Mouse (Mus musculus) cerebellum, postnatal 36 days (tissue): ENCODE results near the gene Hpgds.

Experiments
- DNase-seq, 2 experiments: peaks; one replicate each; pipeline ENCODE4 v3.0.0; 2021 to 2022; ENCODE audit warnings: mixed read lengths in 2 of 2

Hpgds gene

DNA sequence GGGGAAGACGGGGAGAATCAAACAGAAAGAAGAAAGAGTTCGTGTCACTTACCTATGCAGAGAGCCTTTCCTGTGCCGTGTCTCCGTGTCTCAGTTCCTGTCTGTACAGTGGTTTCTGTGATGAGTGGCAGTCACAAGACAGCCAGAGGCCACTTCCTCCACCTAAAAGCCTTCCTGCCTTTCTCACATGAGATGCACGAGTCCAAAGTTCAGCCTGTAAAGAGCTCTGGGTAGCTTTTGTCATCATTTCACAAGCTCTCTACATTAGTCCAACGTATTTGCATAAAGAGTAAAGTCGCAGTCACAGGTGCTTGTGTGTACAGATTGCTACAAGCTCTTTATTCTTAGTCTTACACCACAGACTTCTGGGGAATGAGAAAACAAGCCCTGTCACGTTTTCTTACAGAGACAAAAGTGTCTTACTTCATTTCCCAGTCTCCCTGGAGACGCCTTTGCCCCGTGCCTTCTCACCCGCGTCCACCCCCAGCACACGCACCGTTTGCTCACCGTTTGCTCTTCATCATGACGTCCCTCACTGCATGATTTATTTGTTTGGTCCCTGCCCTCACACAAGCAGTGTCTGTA, at the start of gene Hpgds:
TSS of gene Hpgds (minus strand) at position 288 of the 585 bp plus-strand sequence.
- no peak for DNase-seq

DNA sequence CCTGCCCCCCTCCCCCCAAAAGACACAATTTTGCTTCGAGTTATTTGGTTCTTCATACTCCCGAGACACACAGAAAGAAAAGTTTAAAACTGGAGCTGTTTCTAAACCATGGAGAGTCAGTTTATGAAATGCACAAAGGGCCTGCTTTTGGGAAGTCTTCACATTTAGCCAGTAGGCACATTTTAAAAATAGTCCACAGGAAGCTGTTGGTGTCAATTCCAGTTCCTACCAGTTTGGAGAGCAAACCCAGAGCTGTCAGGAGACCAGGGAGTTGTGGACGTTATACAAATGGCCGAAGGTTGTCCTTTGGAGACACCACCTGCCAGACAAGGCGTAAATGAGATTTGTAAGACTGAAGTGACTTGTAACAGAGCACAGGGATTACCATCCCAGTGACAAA, 20.3 kb upstream of the Hpgds start:
- no peak for DNase-seq

- DNase-seq: no peak
Observed at GRCm38 (mm10) chr6:65164137-65164536, 19.4 kb upstream of the Hpgds start.

GRCm38 (mm10) chr6:65159381-65159942, 14.8 kb upstream of the Hpgds start:
- DNase-seq: no peak

- peak; percentile 79 to 80 for DNase-seq
Observed at GRCm38 (mm10) chr6:65157042-65157441, 12.3 kb upstream of the Hpgds start.

- DNase-seq: no peak
Observed at GRCm38 (mm10) chr6:65153570-65153969, 8.9 kb upstream of the Hpgds start.

DNA sequence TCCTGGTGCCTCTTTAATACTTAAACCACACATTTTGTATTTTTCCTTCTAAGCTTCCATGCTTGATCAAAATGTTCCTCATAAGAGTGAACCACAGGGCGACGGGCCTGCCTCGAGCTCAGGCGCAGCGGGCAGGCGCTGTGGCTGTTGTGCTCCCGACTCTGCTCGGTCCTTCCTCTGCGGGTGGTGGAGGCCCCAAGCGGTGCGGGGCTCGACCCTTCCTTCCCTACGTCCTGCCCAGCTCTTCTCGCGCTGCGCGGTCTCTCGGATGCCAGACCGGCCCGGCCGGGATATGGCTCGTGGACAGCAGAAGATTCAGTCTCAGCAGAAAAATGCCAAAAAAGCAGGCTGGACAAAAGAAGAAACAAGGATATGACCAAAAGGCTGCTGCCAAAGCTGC, 6.0 kb upstream of the Hpgds start:
- DNase-seq: peak; percentile 23 to 28

- no peak for DNase-seq
Observed at GRCm38 (mm10) chr6:65146363-65146762, 1.7 kb upstream of the Hpgds start.

DNA sequence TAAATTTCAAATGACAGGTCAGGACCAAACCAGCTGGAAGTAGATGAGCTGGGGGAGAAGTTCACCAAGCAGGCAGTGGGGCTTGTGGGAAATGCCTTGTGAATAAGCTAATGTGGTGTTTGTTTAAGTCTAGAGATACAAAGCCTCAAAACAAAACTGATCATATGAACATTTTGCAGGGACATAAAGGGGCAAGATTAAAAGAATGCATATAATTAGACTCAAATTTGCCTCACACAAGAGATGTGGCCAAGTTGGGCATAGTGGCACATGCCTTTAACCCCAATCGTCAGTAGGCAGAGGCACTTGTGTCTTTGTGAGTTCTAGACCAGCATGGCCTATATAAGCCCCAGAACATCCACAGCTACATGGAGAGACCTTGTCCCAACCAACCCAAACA, 2.4 kb downstream of the Hpgds start:
- DNase-seq: no peak

DNA sequence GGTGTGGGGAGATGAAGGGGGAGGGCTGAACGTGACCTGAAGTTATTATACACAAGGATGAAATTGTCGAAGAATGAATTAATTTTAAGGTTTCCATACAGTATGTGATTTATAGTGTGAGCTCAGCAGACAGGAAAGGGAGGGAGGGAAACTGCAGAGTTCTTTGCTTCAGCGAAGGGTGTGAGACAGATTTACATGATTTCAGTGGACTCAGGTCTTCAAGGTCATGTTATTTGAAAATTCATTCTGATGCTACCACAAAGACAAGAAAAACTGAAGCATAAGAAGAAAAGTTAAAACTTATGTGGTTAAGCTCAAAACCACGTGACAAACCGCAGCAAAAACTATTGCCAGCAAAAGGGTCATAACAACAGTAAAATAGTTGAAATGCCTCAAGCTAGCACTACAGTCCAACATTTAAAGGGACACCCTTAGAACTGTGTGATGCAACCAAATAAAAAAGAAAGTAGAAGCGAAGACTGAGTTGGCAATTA, 3.9 kb downstream of the Hpgds start:
- DNase-seq: no peak

DNA sequence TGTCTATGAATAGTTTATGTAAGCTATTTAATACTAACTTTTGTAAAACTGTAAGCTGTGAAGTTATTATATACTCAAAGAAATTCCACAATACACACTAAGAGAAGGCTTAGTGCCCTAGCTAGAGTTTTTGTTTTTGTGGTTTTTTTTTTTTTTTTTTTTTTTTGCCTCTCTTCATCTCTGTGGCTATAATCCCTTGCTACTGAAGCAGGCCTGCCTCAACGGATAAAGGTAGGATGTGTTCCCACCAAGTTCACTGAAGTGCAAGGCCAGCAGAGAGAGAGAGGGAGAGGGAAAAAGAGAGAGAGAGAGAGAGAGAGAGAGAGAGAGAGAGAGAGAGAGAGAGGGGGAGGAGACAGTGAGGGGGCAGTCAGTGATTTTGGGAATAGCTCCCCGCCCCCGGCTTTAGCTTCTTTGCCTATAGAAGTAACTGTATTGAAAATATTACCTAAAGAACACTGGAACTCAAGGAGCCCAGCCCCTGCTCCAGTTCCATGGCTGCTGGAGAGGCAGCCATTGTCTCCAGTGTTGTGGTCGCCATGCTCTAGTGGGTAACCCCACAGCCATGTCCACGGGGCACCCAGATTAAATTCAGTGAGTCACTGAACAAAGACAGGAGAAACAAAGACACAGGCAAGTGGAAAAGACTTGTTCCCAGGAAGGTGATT, 4.5 kb downstream of the Hpgds start:
- no peak for DNase-seq

DNA sequence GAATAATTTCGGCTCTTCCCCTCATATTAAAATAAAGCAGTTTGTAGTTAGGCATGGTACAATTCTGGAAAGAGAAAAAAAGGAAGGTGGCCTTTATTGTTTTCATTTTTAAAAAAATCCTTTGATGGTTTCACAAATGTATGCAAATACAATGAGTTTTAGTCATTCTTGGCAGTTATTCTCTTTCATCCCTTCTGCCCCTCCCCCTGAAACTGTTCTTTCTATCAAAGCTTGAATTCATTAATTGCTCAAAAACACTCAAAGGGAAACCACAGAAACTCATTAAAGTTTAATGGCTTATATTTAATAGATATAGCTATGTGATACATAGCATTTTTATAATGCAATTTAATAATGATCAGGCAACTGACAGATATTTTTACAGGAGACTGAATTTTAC, 6.5 kb downstream of the Hpgds start:
- no peak for DNase-seq

- no peak for DNase-seq
Observed at GRCm38 (mm10) chr6:65137802-65138201, 6.9 kb downstream of the Hpgds start.

DNA sequence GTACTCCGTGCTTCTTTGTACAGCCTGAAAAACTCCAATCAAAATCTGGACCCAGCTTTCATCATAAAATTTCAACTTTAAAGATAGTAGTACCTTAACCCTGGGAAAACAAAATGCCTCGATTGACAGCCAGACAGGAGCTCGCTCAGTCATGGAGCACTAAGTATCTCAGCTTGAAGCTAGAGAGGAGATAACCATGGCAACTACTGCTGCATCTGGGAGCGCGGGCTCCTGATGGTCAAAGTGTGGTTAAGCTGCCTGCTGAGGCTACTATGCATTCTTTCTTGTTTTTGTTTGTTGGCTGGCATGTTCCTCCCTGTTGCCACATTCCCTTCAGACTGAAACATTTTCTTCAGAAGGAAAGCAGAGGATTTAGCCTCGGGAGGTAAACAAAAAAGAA, 12.3 kb downstream of the Hpgds start:
- DNase-seq: no peak

DNA sequence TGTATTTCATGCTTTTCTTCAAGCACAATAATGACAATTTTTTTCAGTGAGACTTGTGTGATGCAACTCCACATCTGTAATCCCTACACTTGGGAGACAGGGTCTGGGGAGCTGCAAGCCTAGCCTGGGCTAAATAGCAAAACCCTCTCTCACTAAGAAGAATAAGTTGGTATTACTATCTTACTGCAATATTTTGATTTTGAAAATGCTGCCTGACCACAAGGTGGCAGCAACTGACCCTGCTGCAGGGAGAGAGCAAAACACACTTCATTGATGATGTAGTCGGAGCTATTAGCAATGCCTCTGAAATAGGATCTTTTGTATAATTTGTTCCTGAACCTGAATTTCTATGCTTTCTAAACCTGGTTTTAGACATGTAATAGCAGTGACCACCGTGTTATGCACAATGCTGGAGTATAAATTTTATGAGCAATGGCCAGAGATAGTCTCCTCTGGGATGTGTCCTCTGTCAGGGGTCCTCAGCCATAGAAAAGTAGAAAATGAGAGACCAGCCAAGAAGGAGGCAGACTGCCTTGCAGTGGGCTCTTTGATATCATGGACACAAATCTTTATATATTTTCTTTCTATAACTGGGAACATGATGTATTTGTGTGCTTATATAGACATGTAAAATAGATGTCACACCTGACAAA, 18.5 kb downstream of the Hpgds start:
- peak; percentile 50 to 53 for DNase-seq

- no peak for DNase-seq
Observed at GRCm38 (mm10) chr6:65117540-65117939, 27.2 kb downstream of the Hpgds start.

GRCm38 (mm10) chr6:65114902-65115301, 29.8 kb downstream of the Hpgds start:
- no peak for DNase-seq

DNA sequence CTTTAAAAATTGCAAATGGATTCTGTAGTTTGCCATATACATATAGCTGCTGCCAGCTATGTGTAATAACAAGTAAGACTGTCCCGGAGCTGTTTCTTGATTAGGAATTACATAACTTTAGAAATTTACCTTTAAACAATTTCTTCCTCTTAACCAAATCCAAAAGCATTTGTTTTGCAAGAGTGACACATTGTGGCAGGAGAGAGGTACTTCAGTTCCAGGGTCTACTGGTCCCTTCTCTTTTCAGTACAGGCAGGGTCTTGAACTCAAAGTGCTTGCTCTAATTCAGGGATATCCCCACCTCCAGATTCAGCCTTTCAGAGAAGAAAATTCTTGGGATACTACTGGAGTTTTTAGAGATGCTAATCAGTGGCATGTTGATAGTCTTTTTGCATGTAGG, 65.6 kb downstream of the Hpgds start:
- no peak for DNase-seq

DNA sequence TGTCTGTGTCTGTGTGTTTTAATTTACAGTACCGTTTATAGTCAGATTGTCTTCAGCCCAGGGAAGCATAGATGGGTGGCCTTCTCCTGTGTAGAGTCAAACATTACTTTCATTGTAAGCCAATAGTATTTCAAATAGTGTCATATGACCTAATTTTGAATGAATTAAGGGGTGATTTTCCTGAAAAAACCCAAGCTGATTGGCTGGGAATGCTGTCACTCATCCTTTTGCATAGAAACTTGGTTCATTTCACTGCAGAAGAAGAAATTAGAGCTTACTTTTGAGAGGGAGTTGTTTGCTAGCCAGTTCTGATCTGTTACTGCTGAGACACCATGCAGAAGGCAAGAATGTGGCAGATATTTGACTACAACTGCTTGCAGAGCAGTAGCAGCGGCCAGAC, 69.5 kb downstream of the Hpgds start:
- peak in 1 of 2 experiments; percentile 14 for DNase-seq
